18 mouse cellular contexts compared by ENCODE assay signal in the genomic region with DNA sequence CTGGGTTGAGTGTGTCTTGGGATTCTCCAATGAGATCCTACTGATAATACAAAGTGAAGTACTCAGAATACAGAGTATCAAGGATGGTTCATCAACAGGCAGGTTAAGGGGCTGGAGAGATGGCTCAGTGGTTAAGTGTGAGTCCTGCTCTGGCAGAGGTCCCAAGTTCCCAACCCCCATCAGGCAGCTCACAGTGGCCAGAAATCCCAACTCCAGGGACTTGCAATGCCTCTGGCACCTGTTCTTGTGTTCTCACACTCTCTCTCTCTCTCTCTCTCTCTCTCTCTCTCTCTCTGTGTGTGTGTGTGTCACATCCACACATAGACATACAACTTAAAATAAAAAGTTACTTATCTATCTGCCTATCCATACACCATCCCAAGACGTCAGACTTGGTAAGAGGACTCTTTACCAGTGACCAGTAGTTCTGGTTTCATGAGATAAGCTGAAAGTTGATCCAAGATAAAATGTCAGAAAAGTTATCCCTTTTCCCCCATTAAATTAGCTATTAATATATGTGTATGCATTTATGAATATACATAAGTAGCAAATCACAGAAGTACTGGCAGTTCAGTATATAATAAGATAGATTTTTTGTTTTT. TPM values are rescaled to one million over a fixed set of nuclear protein-coding genes. Genes with fewer than 3 reads are reported as not detected.
DNase-seq lines count a peak whose midpoint lies in the region; ATAC-seq and TF ChIP-seq lines count a peak whose summit lies in the region.
"Had no signal": no experiment of that assay in that cellular context is flagged by ENCODE, and none has a peak within 500 bp of the region (broad histone marks: within the 10 kb centered on the region; RNA-seq: fewer than 3 reads in every experiment).

No protein-coding gene starts in this region.

- no peaks in the 10 kb centered on the region for H3K27me3 ChIP-seq in lung, embryonic 14.5 days (ENCODE audit: insufficient read depth, low read length)
- no peaks in the 10 kb centered on the region for H3K27me3 ChIP-seq in liver, embryonic 12.5 days (replicated peaks)
- H3K27me3 ChIP-seq: CH12.LX; stomach, embryonic 15.5 days had no signal

- H3K9ac ChIP-seq in lung, embryonic 14.5 days: no peak overlapping the region
- 0 out of 2 replicates have a peak overlapping the region, but pooled peaks have one; percentile 3 for H3K9ac ChIP-seq in liver, embryonic 12.5 days
- H3K9ac ChIP-seq: stomach, embryonic 15.5 days had no signal

- peaks cover 37% of the 10 kb centered on the region for H3K36me3 ChIP-seq in lung, embryonic 14.5 days (ENCODE audit: insufficient read depth)
- H3K36me3 ChIP-seq in liver, embryonic 12.5 days: peaks cover 77% of the 10 kb centered on the region

- no peaks in the 10 kb centered on the region for H3K4me1 ChIP-seq in lung, embryonic 14.5 days (ENCODE audit: insufficient read depth)
- H3K4me1 ChIP-seq in liver, embryonic 12.5 days: peaks cover 26% of the 10 kb centered on the region
- H3K4me1 ChIP-seq: stomach, embryonic 15.5 days had no signal

- TF ChIP-seq CTCF in lung, embryonic 14.5 days (IDR thresholded peaks at IDR 0.05; ENCODE audit: low read depth): no peak

- H3K9me3 ChIP-seq in lung, embryonic 14.5 days (ENCODE audit: low read depth, low read length): no peaks in the 10 kb centered on the region
- H3K9me3 ChIP-seq in liver, embryonic 12.5 days (replicated peaks): no peaks in the 10 kb centered on the region
- H3K9me3 ChIP-seq: midbrain, embryonic 10.5 days; stomach, embryonic 15.5 days had no signal

- H3K27ac ChIP-seq in lung, embryonic 14.5 days (ENCODE audit: low read depth): no peak overlapping the region
- H3K27ac ChIP-seq in liver, embryonic 12.5 days: peak overlapping the region; percentile 34; the same call in 1 of the 2 replicates
- H3K27ac ChIP-seq: midbrain, embryonic 10.5 days; stomach, embryonic 15.5 days had no signal

- DNase-seq in lung, embryonic 14.5 days: no peak
- DNase-seq in lung, postnatal 25 days (ENCODE audit: low spot score): no peak
- peak; percentile 39 for DNase-seq in gastrocnemius, postnatal 25 days
- peak; percentile 59 for DNase-seq in skeletal muscle tissue, adult 2 months (ENCODE audit: low read depth, low spot score)
- no peak for DNase-seq in heart, adult 9 months (ENCODE audit: low spot score in 2 of 2)
- DNase-seq in B cell, adult 2 months: no peak
- DNase-seq: cerebellum, adult 11-12 months; layer of hippocampus, postnatal 36 days; thymus, postnatal 4 days had no signal

- peak; percentile 56; the same call in 1 of the 2 replicates for ATAC-seq in lung, embryonic 14.5 days (ENCODE audit: insufficient read depth)
- peak; percentile 78 for ATAC-seq in liver, embryonic 12.5 days

- 59% methylated on average over 1 of the region's 1 CpGs for WGBS in lung, embryonic 14.5 days
- WGBS in liver, embryonic 12.5 days (ENCODE audit: insufficient replicate concordance): 16% methylated on average over 1 of the region's 1 CpGs

- H3K4me3 ChIP-seq in lung, embryonic 14.5 days (ENCODE audit: low read depth, low read length): no peak overlapping the region
- no peak overlapping the region for H3K4me3 ChIP-seq in liver, embryonic 12.5 days
- H3K4me3 ChIP-seq: midbrain, embryonic 10.5 days; stomach, embryonic 15.5 days had no signal

- H3K4me2 ChIP-seq in lung, embryonic 14.5 days: no peak overlapping the region
- peak overlapping the region; percentile 4; the same call in 1 of the 2 replicates for H3K4me2 ChIP-seq in liver, embryonic 12.5 days
- H3K4me2 ChIP-seq: heart, embryonic 11.5 days; stomach, embryonic 15.5 days had no signal

RNA-seq across cellular contexts. Expression of gene 4931422A03Rik, which starts 16.4 kb away (rescaled TPM):
- 1.9 and 2.1 TPM in 2 replicates for polyA plus RNA-seq in lung, embryonic 14.5 days (2014; fragmentation: Nextera tagmentation; extraction: Ambion mirVana)
- not detected for total RNA-seq in gastrocnemius, postnatal 25 days (2021)
- 2.1 and 2.4 TPM in 2 replicates for polyA plus RNA-seq in liver, embryonic 12.5 days (2016; fragmentation: Nextera tagmentation; extraction: Ambion mirVana)
- total RNA-seq: adrenal gland, postnatal 36 days; hematopoietic stem cell, adult 5-6 weeks; layer of hippocampus, postnatal 36 days had no signal

RNA-seq across cellular contexts. Expression of gene Fbxo3, which starts 17.1 kb away (rescaled TPM):
- polyA plus RNA-seq in lung, embryonic 14.5 days (2014; fragmentation: Nextera tagmentation; extraction: Ambion mirVana): 54.0 and 56.6 TPM in 2 replicates
- 10 to 100 TPM; 41.2 to 44.7 TPM for total RNA-seq in gastrocnemius, postnatal 25 days (2021)
- 60.1 and 62.2 TPM in 2 replicates for polyA plus RNA-seq in liver, embryonic 12.5 days (2016; fragmentation: Nextera tagmentation; extraction: Ambion mirVana)

RNA-seq across cellular contexts. Expression of gene Gm10912, which starts 21.0 kb away (rescaled TPM):
- not detected in 2 replicates for polyA plus RNA-seq in lung, embryonic 14.5 days (2014; fragmentation: Nextera tagmentation; extraction: Ambion mirVana)
- under 1 TPM; 0.33 to 0.59 TPM for total RNA-seq in gastrocnemius, postnatal 25 days (2021)
- not detected in 2 replicates for polyA plus RNA-seq in liver, embryonic 12.5 days (2016; fragmentation: Nextera tagmentation; extraction: Ambion mirVana)
- total RNA-seq: CH12.LX; hematopoietic stem cell, adult 5-6 weeks had no signal
- polyA plus RNA-seq: heart, embryonic 11.5 days; intestine, embryonic 14.5 days; limb, embryonic 11.5 days had no signal

RNA-seq across cellular contexts. Expression of gene Gm10799, which starts 23.8 kb away (rescaled TPM):
- polyA plus RNA-seq in lung, embryonic 14.5 days (2014; fragmentation: Nextera tagmentation; extraction: Ambion mirVana): not detected in 2 replicates
- not detected for total RNA-seq in gastrocnemius, postnatal 25 days (2021)
- not detected in 2 replicates for polyA plus RNA-seq in liver, embryonic 12.5 days (2016; fragmentation: Nextera tagmentation; extraction: Ambion mirVana)
- total RNA-seq: adrenal gland, postnatal 36 days; CH12.LX; hematopoietic stem cell, adult 5-6 weeks; layer of hippocampus, postnatal 36 days had no signal
- polyA plus RNA-seq: heart, embryonic 11.5 days; intestine, embryonic 14.5 days; limb, embryonic 11.5 days; midbrain, embryonic 10.5 days; stomach, embryonic 15.5 days had no signal

RNA-seq across cellular contexts. Expression of gene Cd59b, which starts 25.1 kb away (rescaled TPM):
- polyA plus RNA-seq in lung, embryonic 14.5 days (2014; fragmentation: Nextera tagmentation; extraction: Ambion mirVana): 2.8 and 4.5 TPM in 2 replicates
- 1 to 10 TPM; 2.6 to 3.6 TPM for total RNA-seq in gastrocnemius, postnatal 25 days (2021)
- polyA plus RNA-seq in liver, embryonic 12.5 days (2016; fragmentation: Nextera tagmentation; extraction: Ambion mirVana): 10.4 and 13.2 TPM in 2 replicates

Comparison
In these comparisons a context has a peak if more than half of its experiments do, and no peak if none do; other contexts are left out.
1. DNase-seq: peak in gastrocnemius, postnatal 25 days (single experiment) and skeletal muscle tissue, adult 2 months (single experiment); none in lung, embryonic 14.5 days (single experiment), lung, postnatal 25 days (single experiment), heart, adult 9 months (0 of 2) and B cell, adult 2 months (0 of 2).